Mouse (Mus musculus): Measurements from ENCODE around the gene Zic1.

Zic1 gene

DNA sequence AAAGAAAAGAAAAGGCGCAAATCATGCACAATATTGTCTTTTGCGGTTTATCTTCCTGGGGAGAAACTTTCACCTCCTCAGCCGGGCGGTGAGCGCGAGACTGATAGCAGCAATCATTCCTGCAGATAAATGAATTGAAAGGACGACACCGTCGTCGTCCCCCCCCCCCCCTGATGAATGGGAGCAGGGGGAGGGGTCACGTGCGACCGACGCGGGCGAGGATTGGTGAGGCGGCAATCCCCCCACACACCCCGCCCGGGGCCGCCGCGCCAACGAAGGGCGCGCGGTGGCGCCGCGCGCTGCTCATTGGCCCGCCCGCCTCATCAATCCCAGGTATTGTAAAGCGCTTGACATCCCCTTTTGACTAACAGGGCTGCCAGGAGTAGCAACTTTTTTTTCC, at the start of gene Zic1:
Gene Zic1, minus strand, starts transcription at position 147 of the 400 bp plus-strand sequence.
- no peak for DNase-seq

DNA sequence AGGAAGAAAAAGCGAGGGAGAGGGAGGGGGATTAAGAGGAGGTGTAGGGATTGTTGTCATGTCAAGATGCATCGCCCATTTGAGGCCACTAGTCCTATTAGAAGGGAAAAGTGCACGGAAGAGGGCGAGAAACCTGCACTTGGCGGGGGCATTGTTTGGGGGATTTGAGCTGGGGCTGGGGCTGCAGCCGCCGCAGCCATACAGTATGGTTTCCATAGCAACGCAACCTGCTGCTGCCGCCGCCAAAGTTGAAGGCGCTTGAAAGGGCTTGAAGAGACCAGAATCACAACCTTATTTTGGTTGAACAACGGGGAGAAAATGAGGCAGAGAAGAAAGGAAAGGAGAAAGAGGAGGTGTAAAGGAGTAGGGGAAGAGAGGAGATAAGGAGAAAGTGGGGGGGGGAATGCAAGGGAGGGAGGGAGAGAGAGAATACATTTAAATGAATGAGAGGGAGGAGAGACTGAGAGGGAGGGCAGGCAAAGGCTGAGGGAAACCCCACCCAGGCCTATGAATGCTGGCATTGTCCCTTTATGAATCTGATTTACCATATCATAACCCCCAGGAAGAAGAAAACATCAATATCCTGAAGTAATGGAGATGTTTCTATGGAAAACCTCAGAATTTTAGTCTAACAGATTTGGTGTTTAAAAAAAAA, 48.5 kb upstream of the Zic1 start:
- DNase-seq, result no peak

DNA sequence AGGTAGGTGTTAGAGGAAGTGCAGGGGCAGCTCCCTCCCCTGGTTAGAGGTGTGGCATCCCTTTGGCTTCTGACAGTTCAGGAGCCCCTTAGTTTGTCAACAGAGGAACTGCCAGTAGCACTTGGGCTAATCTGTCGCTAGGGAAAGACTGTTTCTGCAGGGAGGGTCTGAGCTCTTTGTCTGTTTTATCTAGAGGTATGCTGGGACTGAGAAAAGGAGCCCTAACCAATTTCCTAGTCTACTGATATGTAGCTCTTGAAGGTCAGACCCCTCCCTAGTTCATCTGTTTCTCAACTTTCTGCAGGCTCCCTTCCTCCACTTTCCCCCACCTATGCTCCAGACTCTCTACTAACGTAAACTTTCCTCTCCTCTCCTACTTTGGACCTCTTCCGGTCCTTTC, 44.2 kb upstream of the Zic1 start:
- no peak for DNase-seq

DNA sequence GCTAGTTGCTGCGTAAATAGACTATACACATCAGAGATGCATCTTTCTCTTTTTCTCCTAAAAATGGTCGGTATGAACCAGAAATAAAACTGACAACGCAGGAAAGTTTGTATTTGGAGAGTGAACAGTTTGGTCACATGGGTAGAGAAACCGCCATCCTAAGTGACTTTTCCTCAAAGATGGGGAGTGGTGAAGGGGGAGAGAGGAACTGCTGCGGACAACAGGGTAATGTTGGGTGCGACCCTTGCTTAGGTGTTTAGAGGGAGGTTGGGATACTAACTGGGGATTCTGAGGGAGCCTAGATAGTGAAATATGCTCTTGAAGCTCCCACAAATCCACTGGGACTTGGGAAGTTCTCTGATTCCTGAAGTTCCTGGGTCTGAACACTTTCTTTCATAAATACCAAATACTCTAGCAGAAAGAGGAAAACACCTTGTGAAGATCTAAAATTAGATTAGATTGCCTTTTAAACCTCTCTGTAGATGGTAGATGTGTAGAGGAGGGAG, 40.7 kb upstream of the Zic1 start:
- no peak for DNase-seq

DNA sequence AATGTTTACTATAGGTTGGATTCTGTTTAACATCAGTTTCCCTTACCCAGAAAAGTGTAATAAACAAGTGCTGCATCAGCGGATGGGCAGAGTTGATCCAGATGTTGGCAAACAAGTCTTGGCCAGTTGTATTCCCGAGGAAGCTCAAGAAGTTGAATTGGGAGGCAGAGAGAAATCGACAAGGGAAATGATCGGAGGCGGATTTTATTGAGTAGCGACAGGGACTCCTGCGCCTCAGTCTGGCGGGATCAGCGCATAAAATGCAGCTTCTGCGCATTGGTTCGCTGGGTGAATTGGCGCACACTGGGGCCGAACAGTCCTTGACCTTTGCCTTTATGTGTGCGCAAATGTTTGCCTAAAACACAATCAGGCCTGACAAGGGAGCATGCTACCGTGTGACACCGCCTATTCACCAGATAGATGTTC, 40.2 kb upstream of the Zic1 start:
- DNase-seq, result no peak

DNA sequence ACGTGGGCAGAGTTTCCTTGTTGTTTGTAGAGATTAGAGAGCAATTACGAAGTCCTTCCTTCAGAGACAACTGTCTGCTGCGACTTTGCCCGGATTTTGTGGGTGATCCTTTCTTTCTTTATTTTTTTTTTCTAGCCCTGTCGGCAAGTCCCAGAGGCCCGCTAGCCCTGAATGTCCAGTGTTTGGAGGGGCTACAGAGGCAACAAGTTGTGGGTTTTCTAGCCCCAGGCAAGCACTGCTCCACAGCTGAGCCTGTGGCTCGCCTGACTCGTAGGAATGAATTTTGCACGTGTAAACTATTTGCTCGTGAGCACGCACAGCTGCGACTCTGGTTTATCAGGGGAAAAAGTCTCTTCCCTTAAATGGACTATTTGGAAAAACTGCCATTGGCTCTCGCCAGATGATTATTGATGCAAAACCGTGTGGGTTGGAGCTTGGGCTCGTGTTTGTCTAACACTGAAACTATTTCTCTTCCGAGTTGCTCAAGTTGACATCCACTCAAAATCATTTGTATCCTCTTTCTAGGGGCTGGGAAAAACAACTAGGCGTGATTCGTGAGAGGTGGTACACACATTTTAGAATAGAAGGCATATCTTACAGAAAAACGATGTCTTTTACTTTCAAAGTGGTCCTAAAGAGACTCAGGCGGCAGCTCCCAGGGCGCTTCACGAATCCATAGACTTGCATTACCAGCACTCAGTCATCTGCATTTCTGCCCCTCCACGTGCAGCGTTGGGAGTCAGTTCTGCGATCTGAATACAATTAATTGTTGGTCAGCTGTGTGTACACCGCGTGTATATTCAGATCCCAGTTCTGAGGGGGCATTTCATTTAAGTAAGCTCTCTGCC, 39.5 kb upstream of the Zic1 start:
- DNase-seq, result no peak

DNA sequence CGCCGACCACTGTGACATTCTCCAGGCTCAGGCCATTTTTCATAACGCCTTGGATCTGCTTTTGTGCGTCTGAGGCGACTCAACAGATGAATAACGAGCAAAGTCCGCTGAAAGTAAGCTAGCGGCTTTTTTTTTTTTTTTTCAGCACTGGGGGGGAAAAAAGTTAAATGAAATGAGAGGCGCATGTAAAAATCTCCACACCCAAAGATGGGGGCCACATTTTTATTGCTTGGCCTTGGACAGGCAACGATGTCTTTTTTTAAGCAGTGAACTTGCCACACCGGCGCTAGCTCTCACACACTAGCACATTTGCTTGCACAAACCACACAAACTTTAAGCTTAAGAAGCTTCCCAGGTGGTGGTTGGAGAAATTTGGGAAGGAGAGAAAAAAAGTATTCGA, 38.6 kb upstream of the Zic1 start:
- DNase-seq, result no peak

DNA sequence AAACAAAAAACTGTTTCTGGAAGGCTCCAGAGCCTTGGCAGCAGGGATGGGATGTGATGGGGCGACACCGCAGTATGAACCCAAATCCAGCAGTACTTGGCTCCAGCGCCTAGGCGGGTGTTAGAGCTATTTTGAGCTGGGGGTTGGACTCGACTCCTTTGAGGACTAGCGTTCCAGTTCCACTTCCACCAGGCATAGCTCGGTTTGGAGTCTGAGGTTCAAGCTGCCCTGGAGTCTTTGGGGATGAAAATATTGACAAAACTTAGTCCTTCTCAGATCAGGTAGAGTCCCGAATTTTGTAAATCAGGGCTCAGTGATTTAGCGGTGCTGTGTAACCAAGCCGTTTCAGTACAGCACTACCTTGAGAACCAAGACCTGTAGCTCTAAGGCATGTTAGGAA, 35.9 kb upstream of the Zic1 start:
- no peak for DNase-seq

DNA sequence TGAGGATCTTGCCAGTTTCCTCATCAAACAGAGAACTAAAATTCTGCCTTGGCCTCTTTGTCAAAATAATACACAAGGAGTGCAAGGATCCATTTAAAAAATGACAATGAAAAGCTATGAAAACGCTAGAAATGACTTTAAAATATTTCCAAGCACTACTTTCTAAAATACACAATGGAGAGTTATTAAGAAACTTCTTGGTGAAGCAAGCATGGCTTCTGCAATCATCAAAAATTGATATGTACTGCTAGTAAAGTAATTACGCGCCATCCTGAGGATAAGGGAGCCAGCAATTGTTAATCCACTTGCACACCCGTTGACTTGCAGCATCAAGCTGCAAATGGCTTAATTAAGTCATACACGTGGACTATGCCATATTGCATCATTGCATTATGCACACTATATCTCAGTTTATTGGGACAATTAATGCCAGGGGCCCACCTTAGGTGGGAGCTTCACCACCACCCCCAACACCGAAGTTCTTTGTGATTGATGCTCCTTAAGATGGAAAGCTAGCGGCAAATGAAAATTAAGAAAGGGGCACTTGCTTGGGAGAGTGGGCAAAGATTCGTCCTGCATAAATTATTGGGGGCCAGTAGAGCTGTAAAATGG, 35.0 kb upstream of the Zic1 start:
- DNase-seq, result no peak

DNA sequence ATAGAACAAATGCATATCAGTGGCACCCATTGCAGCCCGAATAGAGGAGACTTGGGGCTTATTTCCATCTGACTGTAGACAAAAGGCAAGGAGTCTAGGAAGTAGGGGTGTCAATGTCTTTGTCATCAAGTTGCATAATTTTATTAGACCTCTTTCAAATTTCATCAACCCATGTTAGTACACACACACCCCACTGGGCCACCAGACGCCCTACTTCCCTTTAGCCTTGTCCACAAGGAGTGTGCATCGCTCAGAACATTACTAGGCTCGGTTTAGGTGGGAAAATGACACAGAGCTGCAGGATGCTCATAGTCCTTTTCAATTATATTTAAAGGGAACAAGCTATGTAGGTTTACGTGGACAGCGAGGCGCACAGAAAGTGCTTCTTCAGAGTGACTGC, 34.4 kb upstream of the Zic1 start:
- DNase-seq, result no peak

DNA sequence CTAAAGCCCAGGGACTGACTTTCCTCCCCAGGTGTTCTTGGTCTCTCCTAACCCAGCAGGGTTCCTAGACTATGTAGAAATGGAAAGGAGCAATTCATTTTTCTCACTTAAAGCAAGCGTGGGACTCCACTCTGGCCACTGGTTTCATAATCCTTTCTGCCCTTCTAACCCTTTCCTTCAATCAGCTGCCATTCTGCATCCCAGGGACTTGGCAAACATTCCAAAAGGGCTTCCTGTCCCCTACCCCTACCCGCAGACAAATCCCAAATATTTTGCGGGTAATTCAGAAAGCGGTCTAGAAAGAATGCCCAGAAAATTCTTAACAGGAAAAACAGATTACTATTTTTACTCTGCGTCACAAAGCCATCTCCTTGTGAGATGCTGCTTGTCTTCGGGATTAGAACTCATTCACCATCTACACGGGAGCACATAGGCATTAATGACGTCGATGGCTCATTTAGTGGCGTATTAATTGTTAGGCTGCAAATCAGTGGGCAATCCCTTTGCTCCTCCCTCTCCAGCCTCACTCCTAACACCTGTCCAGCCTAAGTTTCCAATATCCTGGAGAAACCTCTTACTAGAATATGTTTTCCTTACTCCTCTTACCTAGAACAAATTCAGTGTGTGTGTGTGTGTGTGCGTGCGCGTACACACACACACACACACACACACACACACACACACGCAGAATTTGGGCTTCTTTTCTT, 29.6 kb upstream of the Zic1 start:
- no peak for DNase-seq

DNA sequence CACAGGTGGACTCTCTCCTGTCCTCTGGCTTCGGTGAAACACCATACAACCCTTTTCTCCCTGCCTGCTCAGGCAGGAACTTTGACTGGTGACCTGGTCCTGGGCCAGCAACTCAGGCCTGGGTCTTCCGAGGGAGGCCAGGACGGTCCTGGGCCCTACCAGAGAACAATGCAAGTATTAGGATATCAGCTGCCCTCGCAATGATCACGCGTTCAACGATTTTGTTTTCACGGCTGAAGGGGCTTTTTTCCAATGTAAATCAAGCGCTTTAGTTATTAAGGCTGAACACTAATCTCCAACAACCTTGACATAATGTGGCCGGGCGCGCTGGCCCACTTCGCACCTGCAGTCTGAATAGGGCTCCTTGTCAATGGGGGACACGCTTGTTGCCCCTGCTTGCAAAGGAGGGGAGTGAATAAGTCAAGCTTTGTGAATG, 28.6 kb upstream of the Zic1 start:
- DNase-seq, result no peak

DNA sequence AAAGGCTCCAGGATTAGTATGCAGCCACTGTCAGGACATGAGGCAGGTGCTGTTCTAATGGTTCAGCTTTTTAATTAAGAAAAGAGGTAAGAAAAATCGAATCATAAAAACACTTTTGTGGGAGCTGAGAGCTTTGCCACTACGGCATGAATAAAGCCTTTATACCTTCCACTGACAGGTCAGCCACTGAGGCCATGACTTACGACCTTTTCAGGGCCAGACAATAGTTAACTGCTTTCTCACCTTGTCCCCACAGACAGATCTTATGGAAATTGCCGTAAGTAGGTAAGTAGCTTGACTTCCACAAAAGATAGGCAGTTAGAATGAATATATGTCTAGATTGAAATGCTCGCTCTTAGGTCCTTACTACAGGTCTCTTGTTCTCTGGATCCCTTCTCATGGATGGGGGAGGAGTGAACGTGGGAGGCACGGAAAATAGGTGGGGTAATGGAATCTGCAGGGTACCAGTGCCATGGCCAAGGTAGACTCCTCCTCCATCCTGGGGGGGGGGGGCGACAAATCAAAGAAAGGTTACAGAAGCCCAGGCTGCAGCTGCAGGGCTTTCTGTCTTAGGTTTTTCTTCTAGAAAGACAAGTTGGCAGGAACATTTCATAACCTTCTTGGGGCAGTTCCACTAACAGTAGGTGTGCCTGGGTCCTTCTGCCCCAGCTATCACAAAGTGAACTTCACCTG, 27.9 kb upstream of the Zic1 start:
- DNase-seq, result no peak

DNA sequence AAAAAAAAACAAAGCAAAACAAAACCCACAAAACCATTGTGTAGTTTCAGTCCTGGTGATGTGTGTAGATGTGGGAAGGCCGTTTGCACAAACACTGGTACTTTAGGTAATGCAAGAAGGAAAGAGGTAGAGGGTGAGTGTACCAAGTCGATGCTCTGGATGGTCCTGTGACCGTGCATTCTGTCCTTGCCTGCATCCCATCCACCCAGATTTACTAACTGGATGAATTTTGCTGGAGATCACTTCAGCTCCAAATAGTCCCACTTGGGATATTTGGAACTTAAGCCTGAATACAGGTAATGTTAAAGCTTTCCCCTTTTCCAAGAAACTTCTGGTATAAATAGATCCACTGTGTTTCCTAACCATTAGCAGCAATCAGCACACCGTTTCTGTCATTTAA, 22.6 kb upstream of the Zic1 start:
- DNase-seq, result no peak

DNA sequence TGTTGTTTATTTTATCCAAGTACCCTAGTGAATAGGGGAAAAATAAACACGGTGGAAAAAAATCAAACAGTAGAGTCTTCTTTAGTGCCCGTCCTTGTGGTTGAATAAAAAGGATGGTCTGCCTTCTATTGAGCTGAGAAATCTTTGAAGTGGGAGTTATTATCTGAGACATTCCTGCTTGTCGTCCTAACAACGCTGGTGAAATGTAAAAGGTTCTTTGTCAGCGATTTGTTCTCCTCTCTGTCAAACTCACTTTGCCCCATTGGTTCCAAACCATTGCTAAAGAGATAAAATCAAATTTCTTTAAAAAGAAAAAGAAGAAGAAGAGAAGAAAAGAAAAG, 22.1 kb upstream of the Zic1 start:
- DNase-seq, result no peak

DNA sequence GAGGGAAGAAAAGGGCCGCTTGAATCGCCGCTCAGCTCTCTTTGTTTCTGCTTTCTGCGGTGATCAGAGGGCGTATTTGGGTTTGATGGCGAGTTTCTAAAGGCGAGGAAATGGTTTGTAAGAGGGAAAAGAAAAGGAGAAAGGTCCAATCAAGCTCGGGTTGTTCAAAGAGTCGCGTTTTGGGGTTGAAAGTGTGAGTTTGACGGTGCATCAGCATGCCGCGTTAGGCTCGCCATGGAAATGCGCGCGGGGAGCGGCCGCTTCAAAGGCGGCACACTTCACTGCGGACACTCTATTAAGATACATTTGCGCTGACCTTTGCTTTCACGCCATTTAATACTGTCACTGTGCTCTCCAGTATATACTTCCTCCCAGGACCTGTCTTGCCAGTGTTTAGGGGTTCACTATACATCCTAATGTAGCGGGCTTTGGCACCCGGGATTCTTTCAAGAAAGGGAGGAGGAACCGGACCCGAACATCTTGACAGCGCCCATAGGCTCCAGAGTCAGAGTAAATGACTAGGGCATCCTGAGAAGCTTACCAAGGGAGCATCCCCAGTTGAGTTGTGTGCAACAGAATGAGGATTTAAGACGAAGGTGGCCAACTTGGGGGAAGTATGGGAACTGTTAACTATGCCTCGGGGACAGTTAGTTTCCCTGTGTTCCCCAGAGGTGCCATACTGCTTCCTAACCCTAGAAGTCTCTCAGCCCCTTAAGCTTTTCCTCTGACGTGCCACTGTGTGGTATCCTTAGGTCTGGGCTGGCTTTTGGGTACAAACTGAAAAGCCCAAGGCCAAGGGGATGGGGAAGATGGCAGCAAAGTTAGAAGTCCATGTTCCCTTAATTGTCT, 21.5 kb upstream of the Zic1 start:
- DNase-seq, result no peak

DNA sequence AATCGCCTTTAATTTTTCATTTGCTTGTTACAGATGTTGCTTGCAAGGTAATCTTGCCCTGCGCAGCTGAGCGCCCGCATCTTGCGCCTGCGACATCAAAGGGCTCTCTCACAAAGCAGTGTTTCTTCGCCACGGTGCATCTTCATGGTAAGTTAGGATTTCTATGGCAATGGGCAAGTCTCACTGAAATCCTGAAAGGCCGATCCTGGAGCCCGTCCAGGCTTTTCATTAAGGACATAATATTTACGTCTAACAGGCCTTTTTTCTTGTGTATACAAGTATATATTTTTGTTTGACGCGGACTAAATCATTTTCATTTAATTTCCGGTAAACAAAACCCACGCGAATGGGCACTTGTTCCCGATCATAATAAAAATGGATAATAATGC, 20.9 kb upstream of the Zic1 start:
- no peak for DNase-seq

DNA sequence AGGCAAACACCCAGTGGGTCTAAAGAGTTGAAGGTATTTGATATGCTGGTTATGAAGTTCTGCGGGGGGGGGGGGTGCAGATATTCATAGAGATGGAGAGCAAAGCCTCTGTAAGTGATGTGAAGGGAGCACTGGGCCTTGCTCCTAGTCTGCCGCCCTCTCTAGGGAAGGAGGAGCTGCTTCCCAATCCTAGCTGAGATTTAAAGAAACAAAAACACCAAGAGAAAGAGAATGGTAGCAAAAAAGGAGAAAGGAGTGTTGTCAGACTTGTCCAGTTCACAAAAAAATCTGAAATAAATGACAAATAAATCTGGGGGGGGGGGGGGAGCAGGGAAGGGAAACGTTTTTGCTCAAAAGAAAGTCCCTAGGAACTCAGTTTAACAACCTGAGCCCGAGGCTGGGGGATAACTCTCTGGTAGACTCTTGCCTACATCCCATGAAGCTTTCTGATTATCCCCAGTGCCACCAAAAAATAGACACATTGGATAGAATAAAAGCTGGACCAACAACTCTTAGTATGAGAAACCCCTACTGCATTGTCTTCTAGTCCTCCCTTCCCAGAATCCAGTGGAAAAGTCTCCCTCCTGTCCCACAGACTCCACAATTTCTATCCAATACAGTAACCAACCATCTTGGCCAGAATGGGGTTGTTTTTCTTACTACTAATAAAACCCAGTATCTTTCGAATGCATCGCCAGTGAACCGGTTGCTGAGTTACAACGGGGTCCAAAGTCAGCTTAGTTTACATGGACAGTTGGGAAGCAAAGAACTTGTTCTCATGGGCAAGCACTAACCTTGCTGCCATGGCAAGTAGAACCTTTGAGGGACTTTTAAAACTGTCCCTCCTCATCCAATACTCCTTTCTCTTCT, 20.2 kb upstream of the Zic1 start:
- DNase-seq, result no peak

DNA sequence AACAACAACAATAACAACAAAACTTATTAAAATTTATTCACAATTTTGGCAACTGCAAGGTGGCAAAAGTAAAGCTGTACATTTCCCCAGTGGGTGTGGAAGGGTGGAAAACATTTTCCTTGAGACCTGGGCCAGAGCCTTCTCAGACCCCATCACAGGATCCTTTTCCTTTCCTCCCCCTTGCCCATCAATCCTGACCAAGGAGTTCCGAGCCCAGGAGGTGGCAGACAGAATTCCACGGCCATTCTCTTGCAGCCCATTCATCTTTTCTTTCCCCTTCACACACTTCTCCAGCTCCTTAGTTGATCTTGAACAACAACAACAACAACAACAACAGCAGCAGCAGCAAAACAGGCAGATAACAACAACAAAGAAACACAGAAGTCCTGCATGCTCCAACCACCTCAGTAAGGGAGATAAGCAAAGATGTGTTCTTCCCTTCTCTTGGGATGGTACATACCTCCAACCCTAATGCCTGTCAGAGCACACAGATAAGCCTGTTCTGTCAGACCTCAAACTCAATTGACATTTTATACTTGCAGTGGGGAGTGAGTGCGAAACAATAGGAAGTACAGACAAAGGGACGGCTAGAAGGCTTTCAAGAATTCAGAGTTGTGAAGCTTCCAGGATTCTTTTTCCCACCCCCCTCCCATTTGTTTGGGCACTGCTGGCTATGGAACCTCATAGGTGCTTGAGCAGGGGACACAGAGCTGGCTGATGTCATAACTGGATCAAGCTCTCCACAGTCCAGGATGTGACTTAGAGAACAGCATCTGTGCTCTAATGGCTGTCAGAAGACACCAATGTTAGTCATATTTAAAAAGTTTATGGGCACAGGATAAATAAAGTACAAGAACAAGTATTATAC, 19.3 kb upstream of the Zic1 start:
- no peak for DNase-seq

DNA sequence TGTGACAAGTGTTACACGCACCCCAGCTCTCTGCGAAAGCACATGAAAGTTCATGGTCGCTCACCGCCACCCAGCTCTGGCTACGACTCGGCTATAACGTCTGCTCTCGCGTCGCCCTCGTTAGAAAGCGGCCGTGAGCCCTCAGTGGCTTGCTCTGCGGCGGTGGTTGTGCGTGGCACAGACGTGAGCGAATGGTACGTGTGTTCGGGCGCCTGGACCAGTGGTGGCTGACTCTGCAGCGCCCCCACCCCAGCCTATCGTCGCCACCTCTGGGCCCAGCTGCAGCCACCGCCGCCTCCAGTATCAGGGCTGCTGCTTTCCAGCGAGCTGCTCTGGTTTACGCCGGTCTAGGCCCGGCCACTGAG, 18.5 kb upstream of the Zic1 start:
- no peak for DNase-seq
